25 mouse cellular contexts compared by ENCODE assay signal in the genomic region with DNA sequence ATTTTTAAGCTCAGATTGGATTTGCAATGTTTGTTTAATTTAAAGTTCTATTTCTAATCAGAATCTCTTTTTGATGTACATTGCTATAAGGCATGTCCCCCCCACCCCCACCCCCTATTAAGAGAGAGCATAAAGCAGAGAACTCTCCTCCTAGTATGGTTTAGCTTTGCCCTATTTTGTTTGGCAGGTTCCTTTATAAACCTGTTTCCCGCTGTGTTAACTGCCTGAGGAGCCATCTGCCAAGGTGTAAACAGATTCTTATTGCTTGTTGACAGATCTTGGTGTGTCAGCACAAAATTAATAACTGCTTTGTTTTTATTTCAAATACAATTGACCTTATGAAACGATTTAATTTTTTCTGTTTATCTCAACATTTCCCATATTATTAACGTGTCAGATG.
DNase-seq lines count a peak whose midpoint lies in the region; ATAC-seq and TF ChIP-seq lines count a peak whose summit lies in the region.
"Had no signal": no experiment of that assay in that cellular context is flagged by ENCODE, and none has a peak within 500 bp of the region (broad histone marks: within the 10 kb centered on the region; RNA-seq: fewer than 3 reads in every experiment).

No protein-coding gene starts in this region.

- no peaks in the 10 kb centered on the region for H3K4me1 ChIP-seq in hindbrain, embryonic 16.5 days (ENCODE audit: control insufficient read depth, insufficient read depth, low read depth, low read length)
- no peaks in the 10 kb centered on the region for H3K4me1 ChIP-seq in hindbrain, embryonic 12.5 days
- no peaks in the 10 kb centered on the region for H3K4me1 ChIP-seq in embryonic facial prominence, embryonic 10.5 days
- H3K4me1 ChIP-seq: embryonic facial prominence, embryonic 15.5 days; hindbrain, embryonic 10.5 days; limb, embryonic 13.5 days; midbrain, embryonic 13.5 days; neural tube, embryonic 12.5 days had no signal

- TF ChIP-seq POLR2A in brain, embryonic 14.5 days (IDR thresholded peaks at IDR 0.05; ENCODE audit: borderline replicate concordance, extremely low read depth, insufficient read depth, insufficient read length, poor library complexity, severe bottlenecking) = no peak

- H3K27me3 ChIP-seq in hindbrain, embryonic 16.5 days (replicated peaks; ENCODE audit: control insufficient read depth, insufficient read depth, low read length) = no peaks in the 10 kb centered on the region
- H3K27me3 ChIP-seq in hindbrain, embryonic 12.5 days = no peaks in the 10 kb centered on the region
- no peaks in the 10 kb centered on the region for H3K27me3 ChIP-seq in embryonic facial prominence, embryonic 10.5 days (replicated peaks; ENCODE audit: low read depth, poor library complexity, severe bottlenecking)
- H3K27me3 ChIP-seq: embryonic facial prominence, embryonic 15.5 days; limb, embryonic 13.5 days; midbrain, embryonic 13.5 days; neural tube, embryonic 12.5 days had no signal

- ATAC-seq in hindbrain, embryonic 16.5 days = peak; percentile 73
- ATAC-seq in hindbrain, embryonic 12.5 days (ENCODE audit: low FRiP score) = no peak
- ATAC-seq: inflammation-experienced regulatory T-cells, adult 6 months; midbrain, embryonic 13.5 days had no signal

- peak; percentile 60 for DNase-seq in brain, embryonic 14.5 days (ENCODE audit: low read depth)
- peak; percentile 84 for DNase-seq in cerebellum, adult 11-12 months
- peak; percentile 68 to 74 for DNase-seq in cerebellum, postnatal 10 days
- no peak for DNase-seq in embryonic facial prominence, embryonic 10.5 days (ENCODE audit: low spot score)
- no peak for DNase-seq in layer of hippocampus, postnatal 25 days (ENCODE audit: extremely low spot score in 1 of 2, low spot score in 1 of 2)
- DNase-seq: adrenal gland, adult 8-10 months; gastrocnemius, postnatal 14 days; heart, adult 11 months; heart, postnatal 10 days; kidney, adult 8-10 months; kidney, postnatal 14 days; lung, embryonic 14.5 days; right cerebral cortex, postnatal 14 days; thymus, adult 2 months had no signal

- WGBS in hindbrain, embryonic 16.5 days = 74% methylated on average over 3 of the region's 3 CpGs
- WGBS in hindbrain, embryonic 12.5 days = 80% methylated on average over 3 of the region's 3 CpGs
- 76% methylated on average over 3 of the region's 3 CpGs for WGBS in embryonic facial prominence, embryonic 10.5 days

- no peak overlapping the region for H3K4me2 ChIP-seq in hindbrain, embryonic 16.5 days (ENCODE audit: low read length)
- no peak overlapping the region for H3K4me2 ChIP-seq in hindbrain, embryonic 12.5 days (replicated peaks)
- H3K4me2 ChIP-seq: embryonic facial prominence, embryonic 15.5 days; heart, embryonic 11.5 days; limb, embryonic 13.5 days; lung, embryonic 14.5 days; midbrain, embryonic 13.5 days; neural tube, embryonic 12.5 days had no signal

- H3K4me3 ChIP-seq in hindbrain, embryonic 16.5 days (ENCODE audit: low read length) = no peak overlapping the region
- no peak overlapping the region for H3K4me3 ChIP-seq in hindbrain, embryonic 12.5 days
- no peak overlapping the region for H3K4me3 ChIP-seq in embryonic facial prominence, embryonic 10.5 days
- H3K4me3 ChIP-seq: embryonic facial prominence, embryonic 15.5 days; hindbrain, embryonic 10.5 days; limb, embryonic 13.5 days; midbrain, embryonic 13.5 days; neural tube, embryonic 12.5 days had no signal

- H3K9ac ChIP-seq in hindbrain, embryonic 16.5 days (ENCODE audit: low read depth, low read length) = no peak overlapping the region
- no peak overlapping the region for H3K9ac ChIP-seq in hindbrain, embryonic 12.5 days
- H3K9ac ChIP-seq: embryonic facial prominence, embryonic 15.5 days; limb, embryonic 13.5 days; liver, embryonic 14.5 days; lung, embryonic 14.5 days; midbrain, embryonic 13.5 days; neural tube, embryonic 12.5 days had no signal

- no peak overlapping the region for H3K27ac ChIP-seq in hindbrain, embryonic 16.5 days (ENCODE audit: low read depth, low read length)
- no peak overlapping the region for H3K27ac ChIP-seq in hindbrain, embryonic 12.5 days
- no peak overlapping the region for H3K27ac ChIP-seq in embryonic facial prominence, embryonic 10.5 days (replicated peaks)
- H3K27ac ChIP-seq: embryonic facial prominence, embryonic 15.5 days; hindbrain, embryonic 10.5 days; limb, embryonic 13.5 days; liver, embryonic 14.5 days; midbrain, embryonic 13.5 days; neural tube, embryonic 12.5 days; stomach, postnatal 0 days had no signal

- TF ChIP-seq CTCF in brain, embryonic 14.5 days (IDR thresholded peaks at IDR 0.05; ENCODE audit: borderline replicate concordance, extremely low read depth, insufficient read depth, insufficient read length) = no peak

- H3K9me3 ChIP-seq in hindbrain, embryonic 16.5 days (ENCODE audit: control insufficient read depth, low read length) = no peaks in the 10 kb centered on the region
- no peaks in the 10 kb centered on the region for H3K9me3 ChIP-seq in hindbrain, embryonic 12.5 days (replicated peaks)
- no peaks in the 10 kb centered on the region for H3K9me3 ChIP-seq in embryonic facial prominence, embryonic 10.5 days
- H3K9me3 ChIP-seq: embryonic facial prominence, embryonic 15.5 days; hindbrain, embryonic 10.5 days; limb, embryonic 13.5 days; midbrain, embryonic 13.5 days; neural tube, embryonic 12.5 days had no signal

- H3K36me3 ChIP-seq in hindbrain, embryonic 16.5 days (ENCODE audit: control insufficient read depth, insufficient read depth, low read length) = no peaks in the 10 kb centered on the region
- no peaks in the 10 kb centered on the region for H3K36me3 ChIP-seq in hindbrain, embryonic 12.5 days
- no peaks in the 10 kb centered on the region for H3K36me3 ChIP-seq in embryonic facial prominence, embryonic 10.5 days (replicated peaks)
- H3K36me3 ChIP-seq: embryonic facial prominence, embryonic 15.5 days; hindbrain, embryonic 10.5 days; limb, embryonic 13.5 days; midbrain, embryonic 13.5 days; neural tube, embryonic 12.5 days had no signal

Comparison
In these comparisons a context has a peak if more than half of its experiments do, and no peak if none do; other contexts are left out.
1. DNase-seq: peak in brain, embryonic 14.5 days (single experiment), cerebellum, adult 11-12 months (single experiment) and cerebellum, postnatal 10 days (2 of 2); none in embryonic facial prominence, embryonic 10.5 days (single experiment) and layer of hippocampus, postnatal 25 days (0 of 2).